Mouse (Mus musculus): ENCODE data around the gene BC024978.

- TF ChIP-seq CTCF (IDR thresholded peaks at IDR 0.05; ENCODE audit: control insufficient read depth, insufficient read depth, insufficient replicate concordance, low read depth, low read length) (no peak), POLR2A (IDR thresholded peaks at IDR 0.05; ENCODE audit: control insufficient read depth, low read depth, low read length) (no peak)
Measured at GRCm38 (mm10) chr7:27257046-27257851, 61.7 kb downstream of the BC024978 start.

Measured in testis, adult 2 months (tissue).